Mouse (Mus musculus): Measurements from ENCODE around the gene Gm10521.

- TF ChIP-seq ZC3H11A (IDR thresholded peaks at IDR 0.05; ENCODE audit: borderline replicate concordance, low read depth, low read length) (no peak), HCFC1 (IDR thresholded peaks at IDR 0.05; ENCODE audit: borderline replicate concordance, insufficient read depth, low read length) (no peak), CHD2 (IDR thresholded peaks at IDR 0.05; ENCODE audit: low read depth, low read length) (no peak), ZNF384 (IDR thresholded peaks at IDR 0.05; ENCODE audit: low read depth, low read length) (no peak)
Observed at GRCm38 (mm10) chr1:171865467-171865866, 30.0 kb upstream of the Gm10521 start.

Measured in ES-E14 (cell line).